Mouse (Mus musculus) heart, postnatal 4 days (tissue): Measurements from ENCODE around the gene Phf5a. TPM values are rescaled to one million over a fixed set of nuclear protein-coding genes. Genes with fewer than 3 reads are reported as not detected.

Experiments
- DNase-seq: peaks from one replicate; pipeline ENCODE4 v3.0.0; 2021
- total RNA-seq, 2 experiments: library from RNA; stranded (reverse); gene quantifications; 2 replicates each; pipeline ENCODE4 v1.2.3; 2021

Phf5a gene
- total RNA-seq, 2 experiments from 2014 or later: 57.9 to 58.9 TPM

GRCm38 (mm10) chr15:81818404-81818803 lies 53.3 kb downstream of the Phf5a start:
- no peak for DNase-seq

GRCm38 (mm10) chr15:81814716-81815370 lies 56.9 kb downstream of the Phf5a start:
- DNase-seq: no peak

Other genes with a start within 250 kb of the Phf5a start
- gene L3mbtl2, start 208.0 kb downstream of the Phf5a start, total RNA-seq: 10 to 100 TPM; 19.3 to 20.2 TPM
- gene Chadl, start 174.6 kb downstream of the Phf5a start, total RNA-seq: 1 to 10 TPM in 1 of 2 experiments, under 1 TPM in 1; 0.76 to 1.5 TPM
- 10 to 100 TPM; 78.6 to 88.9 TPM for gene Zc3h7b, start 126.9 kb downstream of the Phf5a start, total RNA-seq
- 10 to 100 TPM; 82.7 to 88.8 TPM for gene Rangap1, start 126.4 kb downstream of the Phf5a start, total RNA-seq
- 10 to 100 TPM; 38.5 to 40.5 TPM for gene Tef, start 69.5 kb downstream of the Phf5a start, total RNA-seq
- 10 to 100 TPM; 24.1 to 32.3 TPM for gene Tob2, start 13.1 kb downstream of the Phf5a start, total RNA-seq
- 1,000 to 10,000 TPM; 1,419 to 1,465 TPM for gene Aco2, start 398 bp upstream of the Phf5a start, total RNA-seq
- gene Polr3h, start 54.3 kb upstream of the Phf5a start, total RNA-seq: 1 to 10 TPM; 7.9 to 9.1 TPM
- gene Csdc2, start 64.8 kb upstream of the Phf5a start, total RNA-seq: 1 to 10 TPM; 6.3 to 8.8 TPM
- gene Pmm1, start 89.0 kb upstream of the Phf5a start, total RNA-seq: 10 to 100 TPM; 21.1 to 22.2 TPM
- gene 1700029P11Rik, start 108.6 kb upstream of the Phf5a start, total RNA-seq: not detected
- gene Xrcc6, start 115.9 kb upstream of the Phf5a start, total RNA-seq: 10 to 100 TPM; 26.6 to 27.4 TPM
- gene Desi1, start 162.0 kb upstream of the Phf5a start, total RNA-seq: 10 to 100 TPM; 27.1 to 27.4 TPM
- 10 to 100 TPM; 63.4 to 69.5 TPM for gene Snu13, start 175.7 kb upstream of the Phf5a start, total RNA-seq
- not detected for gene 4930407I10Rik, start 187.2 kb upstream of the Phf5a start, total RNA-seq
- gene Mei1, start 198.1 kb upstream of the Phf5a start, total RNA-seq: not detected